Mouse (Mus musculus) thymus, adult 2 months (tissue): ENCODE results near the gene Lcn9. TPM values are rescaled to one million over a fixed set of nuclear protein-coding genes. Genes with fewer than 3 reads are reported as not detected.
"Not testable (repeated sequence)": the region's sequence is repeated elsewhere in the genome, so short reads cannot be mapped to it uniquely, and the experiment has no call there.

ENCODE experiments used
- DNase-seq: peaks from one replicate; pipeline ENCODE4 v3.0.0; 2021
- H3K27ac ChIP-seq: fragments of 200-500 bp; 2 replicates; pipeline ENCODE4 v1.5.1; 2012; ENCODE audit warnings: low read length, control low read depth; ENCODE audit not compliant: control insufficient read depth, insufficient read depth
- H3K27me3 ChIP-seq: fragments of 200-500 bp; 2 replicates; pipeline ENCODE4 v1.6.1; 2012; ENCODE audit warnings: mild to moderate bottlenecking, low read length, moderate library complexity, mixed read lengths; ENCODE audit not compliant: control insufficient read depth, insufficient read depth
- H3K36me3 ChIP-seq: fragments of 200-500 bp; 2 replicates; pipeline ENCODE4 v1.6.1; 2012; ENCODE audit warnings: mild to moderate bottlenecking, low read length, moderate library complexity; ENCODE audit not compliant: control insufficient read depth, insufficient read depth
- H3K4me1 ChIP-seq: fragments of 200-500 bp; replicated peaks from 2 replicates; pipeline ENCODE4 v1.6.1; 2012; ENCODE audit warnings: low read length; ENCODE audit not compliant: control insufficient read depth, insufficient read depth
- H3K4me3 ChIP-seq: fragments of 200-500 bp; 2 replicates; pipeline ENCODE4 v1.5.1; 2012; ENCODE audit warnings: mild to moderate bottlenecking, low read length, control low read depth, moderate library complexity; ENCODE audit not compliant: control insufficient read depth, insufficient read depth
- CTCF ChIP-seq: fragments of 200-500 bp; IDR thresholded peaks from 2 replicates; pipeline ENCODE4 v1.5.1; 2012; ENCODE audit warnings: mild to moderate bottlenecking, control low read depth, low read length, moderate library complexity, borderline replicate concordance; ENCODE audit not compliant: control insufficient read depth, poor library complexity, insufficient read depth; ENCODE audit errors: extremely low read depth
- POLR2A ChIP-seq: fragments of 200-500 bp; IDR thresholded peaks from 2 replicates; pipeline ENCODE4 v1.6.1; 2012; ENCODE audit warnings: mild to moderate bottlenecking, low read length, control low read depth, moderate library complexity; ENCODE audit not compliant: control insufficient read depth, poor library complexity, insufficient read depth; ENCODE audit errors: extremely low read depth
- WGBS: fragments of 180-500 bp; shearing (Covaris S2); methylation state at CpG from one replicate; pipeline ENCODE4 v1.1.7; 2018; 5-methylcytosine and 5-hydroxymethylcytosine counted together
- polyA plus RNA-seq: library from polyadenylated mRNA; depleted of rRNA; stranded (reverse); fragments of >200 nt; gene quantifications from 2 replicates; pipeline ENCODE4 v1.2.3, GENCODE M21; 2012

Lcn9 gene
- polyA plus RNA-seq, 1 experiment: not detected

DNA sequence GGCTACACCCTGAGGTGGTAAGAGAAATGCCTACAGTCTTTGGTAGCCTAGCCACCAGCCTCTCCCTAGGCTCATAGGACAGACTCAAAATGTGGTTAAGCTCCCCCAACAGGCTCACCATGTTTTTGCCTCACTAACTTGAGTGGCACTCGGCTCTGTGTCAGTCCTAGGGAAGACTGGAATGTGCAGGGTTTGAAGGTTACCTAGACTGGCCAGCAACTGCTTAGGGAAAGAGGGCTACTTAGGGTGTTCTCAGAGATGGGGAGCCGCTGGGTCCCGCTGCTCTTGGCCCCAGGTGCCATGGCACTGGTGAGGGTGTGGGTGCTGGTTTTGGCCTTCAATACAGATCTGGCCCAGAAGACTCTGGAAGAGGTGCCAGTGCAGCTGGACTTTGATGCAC is 41.0 kb upstream of the Lcn9 start, which contains the start of gene Gm13539:
Gene Gm13539, plus strand, starts transcription at position 301 of the 400 bp plus-strand sequence.
- no peaks in the 10 kb centered on the region for H3K36me3 ChIP-seq
- no peak within 1 kb of the TSS for H3K27ac ChIP-seq
- TF ChIP-seq CTCF (no peak), POLR2A (no peak)
- DNase-seq: no peak
- no peaks in the 10 kb centered on the region for H3K27me3 ChIP-seq
- 89% methylated on average over 3 of the region's 3 CpGs for WGBS
- H3K4me3 ChIP-seq: no peak within 1 kb of the TSS
- no peaks in the 10 kb centered on the region for H3K4me1 ChIP-seq

DNA sequence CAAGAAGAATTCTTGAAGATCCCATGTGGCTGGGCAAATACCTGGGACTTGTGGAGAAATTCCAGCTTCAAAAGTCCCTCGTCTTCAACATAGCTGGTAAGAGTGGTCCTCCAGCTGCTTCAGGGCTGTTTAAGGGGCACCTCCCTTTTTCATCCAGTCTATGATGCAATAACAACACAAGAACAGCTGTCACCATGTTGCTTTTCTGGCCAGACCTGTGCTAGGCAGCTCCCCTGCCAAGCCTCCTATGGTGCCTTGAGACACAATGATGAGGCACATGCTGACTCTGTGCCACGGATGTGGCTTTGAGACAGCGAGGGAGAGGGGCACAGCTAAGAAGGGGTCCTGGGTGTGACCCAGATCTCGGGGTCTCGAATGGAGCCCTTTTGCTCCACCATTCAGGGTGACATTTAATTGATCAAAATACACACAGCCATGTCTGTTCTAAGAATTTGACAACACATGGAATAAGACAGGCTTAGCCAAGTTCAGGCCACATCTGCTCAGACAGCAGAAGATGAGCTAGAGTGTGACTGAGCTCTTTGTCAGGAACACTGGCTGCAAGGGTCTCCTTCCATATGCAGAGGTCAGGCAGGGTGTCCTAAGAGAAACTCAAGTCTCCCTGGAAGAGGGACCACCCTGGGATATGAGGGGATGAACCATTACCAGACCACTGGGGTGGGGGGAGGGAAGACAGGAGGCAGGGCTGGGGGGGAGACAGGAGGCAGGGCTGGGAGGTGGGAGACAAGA is 37.2 kb upstream of the Lcn9 start:
- no peaks in the 10 kb centered on the region for H3K36me3 ChIP-seq
- no peak overlapping the region for H3K27ac ChIP-seq
- H3K4me3 ChIP-seq: no peak overlapping the region
- WGBS: 87% methylated on average over 5 of the region's 5 CpGs
- H3K4me1 ChIP-seq: no peaks in the 10 kb centered on the region
- TF ChIP-seq POLR2A (no peak), CTCF (no peak)
- H3K27me3 ChIP-seq: no peaks in the 10 kb centered on the region
- DNase-seq: no peak

DNA sequence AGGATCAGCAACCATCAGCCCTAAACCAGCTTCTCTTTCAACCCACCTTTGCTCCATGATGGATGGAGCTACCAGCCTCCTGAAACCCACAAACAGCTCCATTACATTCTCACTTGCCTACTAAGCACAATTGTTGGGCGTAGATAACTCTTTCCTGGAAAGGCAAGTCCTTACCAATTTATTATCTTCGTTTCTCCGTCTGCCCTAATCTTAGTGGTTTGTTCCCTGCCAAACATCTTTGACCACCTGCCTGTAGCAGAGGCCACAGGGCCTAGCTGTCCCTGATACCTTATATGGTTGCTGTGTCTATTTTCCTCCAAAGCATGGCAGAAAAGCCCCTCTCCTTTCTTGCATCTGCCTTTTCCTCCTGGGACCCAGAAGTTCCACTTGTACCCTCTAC is 33.9 kb upstream of the Lcn9 start:
- 88% methylated on average over 3 of the region's 3 CpGs for WGBS
- no peaks in the 10 kb centered on the region for H3K27me3 ChIP-seq

DNA sequence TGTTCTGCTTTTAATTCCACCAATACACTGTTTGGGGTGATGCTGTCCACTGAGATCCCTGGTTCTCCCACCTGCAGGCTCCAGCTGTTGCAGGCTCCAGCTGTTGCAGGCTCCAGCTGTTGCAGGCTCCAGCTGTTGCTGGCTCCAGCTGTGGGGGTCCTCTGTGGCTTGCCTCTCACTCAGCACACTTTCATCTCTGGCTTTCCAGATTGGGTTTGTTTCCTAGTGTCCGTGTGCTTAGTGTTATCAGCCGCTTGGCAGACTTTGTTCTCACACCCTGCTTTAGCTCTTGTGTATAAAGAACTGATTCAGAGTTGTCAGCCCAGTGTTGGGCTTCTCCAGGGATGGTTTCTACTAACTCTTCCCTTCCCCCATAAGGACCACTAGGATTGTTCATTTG is 25.3 kb upstream of the Lcn9 start:
- no peak overlapping the region for H3K4me3 ChIP-seq
- no peak for DNase-seq
- TF ChIP-seq CTCF (no peak), POLR2A (no peak)
- H3K27ac ChIP-seq: no peak overlapping the region
- H3K4me1 ChIP-seq: no peaks in the 10 kb centered on the region
- no peaks in the 10 kb centered on the region for H3K36me3 ChIP-seq
- no peaks in the 10 kb centered on the region for H3K27me3 ChIP-seq
- 58% methylated on average over 2 of the region's 2 CpGs for WGBS

More for the DNA sequence above, 33.9 kb upstream of the Lcn9 start:
- Histone ChIP-seq H3K4me3 (no peak overlapping the region), H3K4me1 (no peaks in the 10 kb centered on the region), H3K27ac (no peak overlapping the region), H3K36me3 (no peaks in the 10 kb centered on the region)
- DNase-seq: no peak
- TF ChIP-seq CTCF (no peak), POLR2A (no peak)

DNA sequence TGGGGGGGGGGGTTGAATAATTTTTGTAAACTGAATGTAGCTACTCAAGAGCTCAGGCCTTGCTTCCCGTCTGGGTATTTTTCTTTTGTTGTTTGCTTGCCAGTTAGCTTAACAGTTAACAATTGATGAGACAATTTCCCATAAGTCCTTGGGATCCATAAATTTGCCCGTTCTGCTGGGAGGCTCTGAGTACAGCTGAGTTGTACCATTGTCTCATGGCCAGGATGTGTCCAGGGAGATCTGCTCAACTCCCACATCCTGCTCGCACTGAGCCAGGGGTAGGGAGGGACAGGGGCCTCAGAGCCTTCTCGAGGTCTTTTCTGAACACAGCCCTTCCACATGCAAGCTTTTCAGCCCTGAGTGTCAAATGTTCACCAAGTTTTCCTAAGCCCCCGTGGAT is 24.9 kb upstream of the Lcn9 start:
- Histone ChIP-seq H3K36me3 (no peaks in the 10 kb centered on the region), H3K27ac (no peak overlapping the region), H3K4me1 (no peaks in the 10 kb centered on the region), H3K27me3 (no peaks in the 10 kb centered on the region), H3K4me3 (no peak overlapping the region)
- TF ChIP-seq CTCF (no peak), POLR2A (no peak)
- WGBS: 53% methylated on average over 5 of the region's 5 CpGs
- no peak for DNase-seq

DNA sequence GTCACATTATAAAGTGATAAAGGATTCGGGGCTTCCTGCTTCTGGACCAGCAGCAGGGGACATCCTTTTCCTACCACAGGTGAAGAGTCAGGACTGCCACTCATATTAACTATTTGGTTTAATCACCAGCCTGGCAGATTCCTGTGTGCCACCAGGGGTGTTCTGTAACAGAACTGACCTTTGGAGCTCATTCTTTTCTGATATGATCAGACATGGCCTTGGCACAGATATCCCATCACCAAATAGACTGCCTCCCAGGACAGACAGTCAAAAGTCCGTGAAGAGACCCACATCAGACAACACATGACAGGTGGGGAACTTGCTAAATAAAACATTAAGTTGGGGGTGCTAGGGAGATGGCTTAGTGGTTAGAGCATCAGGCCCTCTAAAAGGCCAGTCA is 11.2 kb upstream of the Lcn9 start:
- DNase-seq: no peak
- WGBS: 77% methylated on average over 2 of the region's 2 CpGs
- TF ChIP-seq CTCF (no peak), POLR2A (no peak)

DNA sequence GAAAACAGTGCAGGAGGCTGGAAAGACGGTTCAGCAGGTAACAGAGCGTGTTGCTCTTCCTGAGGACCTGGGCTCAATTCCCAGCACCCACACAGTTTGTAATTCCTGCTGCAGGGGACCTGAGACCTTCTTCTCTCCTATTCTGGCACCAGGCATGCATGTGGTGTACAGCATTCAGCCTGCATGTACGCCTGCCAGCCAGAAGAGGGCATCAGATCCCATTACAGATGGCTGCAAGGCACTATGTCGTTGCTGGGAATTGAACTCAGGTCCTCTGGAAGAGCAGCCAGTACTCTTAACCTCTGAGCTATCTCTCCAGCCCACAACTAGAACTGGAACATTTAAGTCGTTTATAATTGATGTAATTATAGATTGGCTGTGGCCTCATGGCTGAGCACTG is 9.6 kb upstream of the Lcn9 start:
- Histone ChIP-seq H3K27me3 (no peaks in the 10 kb centered on the region), H3K4me3 (no peak overlapping the region), H3K36me3 (no peaks in the 10 kb centered on the region), H3K27ac (no peak overlapping the region), H3K4me1 (no peaks in the 10 kb centered on the region)
- no peak for DNase-seq
- 86% methylated on average over 5 of the region's 5 CpGs for WGBS
- TF ChIP-seq CTCF (no peak), POLR2A (no peak)

More for the DNA sequence above, 11.2 kb upstream of the Lcn9 start:
- H3K4me1 ChIP-seq: no peaks in the 10 kb centered on the region
- no peaks in the 10 kb centered on the region for H3K27me3 ChIP-seq
- H3K27ac ChIP-seq: no peak overlapping the region
- H3K36me3 ChIP-seq: no peaks in the 10 kb centered on the region
- H3K4me3 ChIP-seq: no peak overlapping the region

DNA sequence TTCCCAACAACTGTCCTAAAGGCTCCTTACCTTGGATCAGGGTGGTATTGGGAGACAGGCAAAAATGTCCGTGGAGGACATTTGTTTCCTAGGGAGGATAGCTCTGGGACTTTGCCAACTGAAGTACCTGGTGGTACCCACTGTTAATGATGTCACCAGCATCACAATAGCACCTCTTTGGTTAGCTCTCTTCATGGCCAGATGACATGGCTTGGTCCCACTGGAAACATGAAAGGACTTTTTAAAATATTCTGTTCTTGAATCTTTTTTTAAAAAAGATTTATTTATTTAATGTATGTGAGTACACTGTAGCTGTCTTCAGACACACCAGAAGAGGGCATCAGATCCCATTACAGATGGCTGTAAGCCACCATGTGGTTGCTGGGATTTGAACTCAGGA is 7.2 kb upstream of the Lcn9 start, which contains the start of gene Glt6d1:
Gene Glt6d1, minus strand, starts transcription at position 101 of the 400 bp plus-strand sequence.
- H3K36me3 ChIP-seq, H3K4me3 ChIP-seq, H3K27ac ChIP-seq, H3K4me1 ChIP-seq, DNase-seq, H3K27me3 ChIP-seq: not testable (repeated sequence)
- WGBS: 71% methylated on average over 1 of the region's 1 CpGs
